Mouse (Mus musculus) T-helper 2 cell (primary cell): ENCODE results near the gene Litaf.
"Not testable (repeated sequence)": the region's sequence is repeated elsewhere in the genome, so short reads cannot be mapped to it uniquely, and the experiment has no call there.

Experiments used
- in situ Hi-C: fragments of 300-600 bp; cut with MboI, MseI; formaldehyde crosslinking; loops from one replicate; pipeline ENCODE4 v1.15.1; 2025; ENCODE audit warnings: high pct_unique_total_duplicates

The Litaf gene

GRCm38 (mm10) chr16:10993032-10993744 lies 72.8 kb downstream of the Litaf start:
- in situ Hi-C loops, result no loop called here

- in situ Hi-C loops, result no loop called here
Observed at GRCm38 (mm10) chr16:10992090-10993031, 73.6 kb downstream of the Litaf start.

- in situ Hi-C loops, result no loop called here
Observed at GRCm38 (mm10) chr16:10991737-10992089, 74.2 kb downstream of the Litaf start.

GRCm38 (mm10) chr16:10990763-10991162 lies 75.2 kb downstream of the Litaf start:
- in situ Hi-C loops, result no loop called here

GRCm38 (mm10) chr16:10989896-10990295 lies 76.1 kb downstream of the Litaf start:
- in situ Hi-C loops, result no loop called here

- in situ Hi-C loops, result no loop called here
Observed at GRCm38 (mm10) chr16:10989361-10989760, 76.6 kb downstream of the Litaf start.

- in situ Hi-C loops, result no loop called here
Observed at GRCm38 (mm10) chr16:10988261-10988660, 77.7 kb downstream of the Litaf start.

- in situ Hi-C loops, result no loop called here
Observed at GRCm38 (mm10) chr16:10984534-10984933, 81.4 kb downstream of the Litaf start.

- in situ Hi-C loops, result no loop called here
Observed at GRCm38 (mm10) chr16:10981493-10982070, 84.4 kb downstream of the Litaf start.

GRCm38 (mm10) chr16:10979064-10979803 lies 86.7 kb downstream of the Litaf start:
- in situ Hi-C loops, result no loop called here

GRCm38 (mm10) chr16:10977877-10978276 lies 88.1 kb downstream of the Litaf start:
- in situ Hi-C loops, result no loop called here

- in situ Hi-C loops, result no loop called here
Observed at GRCm38 (mm10) chr16:10976202-10976631, 89.7 kb downstream of the Litaf start.

- in situ Hi-C loops, result no loop called here
Observed at GRCm38 (mm10) chr16:10974939-10975338, 91.0 kb downstream of the Litaf start.

GRCm38 (mm10) chr16:10974037-10974446 lies 91.9 kb downstream of the Litaf start:
- in situ Hi-C loops, result no loop called here

GRCm38 (mm10) chr16:10972259-10972658 lies 93.7 kb downstream of the Litaf start:
- in situ Hi-C loops, result no loop called here

- in situ Hi-C loops, result not testable (repeated sequence)
Observed at GRCm38 (mm10) chr16:10969944-10970343, 96.0 kb downstream of the Litaf start.

GRCm38 (mm10) chr16:10969342-10969741 lies 96.6 kb downstream of the Litaf start:
- in situ Hi-C loops, result no loop called here

GRCm38 (mm10) chr16:10968299-10968698 lies 97.7 kb downstream of the Litaf start:
- in situ Hi-C loops, result no loop called here

- in situ Hi-C loops, result no loop called here
Observed at GRCm38 (mm10) chr16:10967756-10968155, 98.2 kb downstream of the Litaf start.

- in situ Hi-C loops, result no loop called here
Observed at GRCm38 (mm10) chr16:10967013-10967412, 98.9 kb downstream of the Litaf start.

GRCm38 (mm10) chr16:10965034-10965433 lies 100.9 kb downstream of the Litaf start:
- in situ Hi-C loops, result no loop called here

- in situ Hi-C loops, result no loop called here
Observed at GRCm38 (mm10) chr16:10960916-10961315, 105.0 kb downstream of the Litaf start.
